Mouse (Mus musculus) midbrain, embryonic 12.5 days (tissue): Measurements from ENCODE around the gene Cd3eap. TPM values are rescaled to one million over a fixed set of nuclear protein-coding genes. Genes with fewer than 3 reads are reported as not detected.

Source experiments
- ATAC-seq: fragments of 200-750 bp; cut with Nextera tagmentation; 2 replicates; pipeline ENCODE4 v1.8.0; 2017; ENCODE audit warnings: low read depth, moderate TSS enrichment, moderate library complexity; ENCODE audit not compliant: low FRiP score
- H3K27ac ChIP-seq: fragments of 300-500 bp; sonication (generic); replicated peaks from 2 replicates; pipeline ENCODE4 v1.5.1; 2016; ENCODE audit warnings: mild to moderate bottlenecking
- H3K27me3 ChIP-seq: fragments of 300-500 bp; sonication (generic); 2 replicates; pipeline ENCODE4 v1.6.1; 2016; ENCODE audit warnings: mild to moderate bottlenecking
- H3K36me3 ChIP-seq: fragments of 300-500 bp; sonication (generic); 2 replicates; pipeline ENCODE4 v1.6.1; 2016
- H3K4me1 ChIP-seq: fragments of 300-500 bp; sonication (generic); 2 replicates; pipeline ENCODE4 v1.6.1; 2016
- H3K4me2 ChIP-seq: fragments of 300-500 bp; sonication (generic); replicated peaks from 2 replicates; pipeline ENCODE4 v1.6.1; 2016; ENCODE audit warnings: mild to moderate bottlenecking, moderate library complexity
- H3K4me3 ChIP-seq: fragments of 300-500 bp; sonication (generic); 2 replicates; pipeline ENCODE4 v1.5.1; 2016; ENCODE audit warnings: mild to moderate bottlenecking
- H3K9ac ChIP-seq: fragments of 300-500 bp; sonication (generic); replicated peaks from 2 replicates; pipeline ENCODE4 v1.6.1; 2016; ENCODE audit warnings: mild to moderate bottlenecking, moderate library complexity
- H3K9me3 ChIP-seq: fragments of 300-500 bp; sonication (generic); 2 replicates; pipeline ENCODE4 v1.6.1; 2016; ENCODE audit warnings: mild to moderate bottlenecking
- WGBS: fragments of 180-500 bp; shearing (Covaris S2); methylation state at CpG from one replicate; pipeline ENCODE4 v1.1.7; 2016; 5-methylcytosine and 5-hydroxymethylcytosine counted together
- polyA plus RNA-seq: library from polyadenylated mRNA; unstranded; fragments of >200 nt; fragmentation: Nextera tagmentation; extraction: Ambion mirVana; gene quantifications from 2 replicates; pipeline ENCODE4 v1.2.1, GENCODE M21; 2016

Cd3eap gene
- polyA plus RNA-seq, 1 experiment from 2014 or later = 19.1 TPM

- peak overlapping the region; percentile 68 for H3K9ac ChIP-seq
- no peaks in the 10 kb centered on the region for H3K9me3 ChIP-seq
- H3K4me3 ChIP-seq = peak overlapping the region; percentile 77
- peaks cover 21% of the 10 kb centered on the region for H3K36me3 ChIP-seq
- peaks cover 20% of the 10 kb centered on the region for H3K27me3 ChIP-seq
- peak overlapping the region; percentile 52; the same call in 1 of the 2 replicates for H3K27ac ChIP-seq
- ATAC-seq = peak; percentile 71
- H3K4me1 ChIP-seq = peaks cover 39% of the 10 kb centered on the region
- under 1% methylated on average over 45 of the region's 45 CpGs for WGBS
- H3K4me2 ChIP-seq = peak overlapping the region; percentile 95
These were observed 784 bp upstream of the Cd3eap start for GRCm38 (mm10) chr7:19359892-19360641.

GRCm38 (mm10) chr7:19358634-19359033 is 649 bp downstream of the Cd3eap start:
- Histone ChIP-seq H3K27me3 (peaks cover 20% of the 10 kb centered on the region), H3K36me3 (peaks cover 34% of the 10 kb centered on the region), H3K9me3 (no peaks in the 10 kb centered on the region), H3K4me1 (peaks cover 39% of the 10 kb centered on the region), H3K4me3 (peak overlapping the region; percentile 77), H3K9ac (peak overlapping the region; percentile 68), H3K27ac (no peak overlapping the region), H3K4me2 (peak overlapping the region; percentile 95)
- no peak for ATAC-seq
- WGBS = 20% methylated on average over 13 of the region's 13 CpGs

GRCm38 (mm10) chr7:19357381-19358375 is 1.6 kb downstream of the Cd3eap start:
- 0 out of 2 replicates have a peak overlapping the region, but pooled peaks have one; percentile 4 for H3K9ac ChIP-seq
- H3K27ac ChIP-seq = no peak overlapping the region
- H3K27me3 ChIP-seq = peaks cover 18% of the 10 kb centered on the region
- peak overlapping the region; percentile 77 for H3K4me3 ChIP-seq
- H3K9me3 ChIP-seq = no peaks in the 10 kb centered on the region
- H3K4me2 ChIP-seq = peak overlapping the region; percentile 95
- H3K4me1 ChIP-seq = peaks cover 39% of the 10 kb centered on the region
- H3K36me3 ChIP-seq = peaks cover 44% of the 10 kb centered on the region
- WGBS = 90% methylated on average over 25 of the region's 25 CpGs
- ATAC-seq = no peak

- Histone ChIP-seq H3K4me3 (no peak overlapping the region), H3K9me3 (no peaks in the 10 kb centered on the region), H3K4me2 (no peak overlapping the region), H3K27ac (no peak overlapping the region), H3K27me3 (peaks cover 4% of the 10 kb centered on the region; the same call in 1 of the 2 replicates), H3K36me3 (peaks cover 57% of the 10 kb centered on the region), H3K4me1 (peaks cover 26% of the 10 kb centered on the region), H3K9ac (no peak overlapping the region)
- WGBS = 78% methylated on average over 10 of the region's 10 CpGs
- ATAC-seq = no peak
These were observed 3.0 kb downstream of the Cd3eap start for GRCm38 (mm10) chr7:19356311-19356710.

GRCm38 (mm10) chr7:19354991-19355390 is 4.3 kb downstream of the Cd3eap start:
- ATAC-seq = no peak
- Histone ChIP-seq H3K4me1 (peaks cover 13% of the 10 kb centered on the region), H3K9ac (no peak overlapping the region), H3K4me2 (no peak overlapping the region), H3K27me3 (no peaks in the 10 kb centered on the region), H3K27ac (no peak overlapping the region), H3K36me3 (peaks cover 68% of the 10 kb centered on the region), H3K4me3 (no peak overlapping the region), H3K9me3 (no peaks in the 10 kb centered on the region)
- 89% methylated on average over 5 of the region's 5 CpGs for WGBS

- no peak for ATAC-seq
- Histone ChIP-seq H3K27ac (no peak overlapping the region), H3K4me3 (no peak overlapping the region), H3K36me3 (peaks cover 72% of the 10 kb centered on the region), H3K4me1 (peaks cover 9% of the 10 kb centered on the region), H3K4me2 (no peak overlapping the region), H3K9me3 (no peaks in the 10 kb centered on the region), H3K27me3 (no peaks in the 10 kb centered on the region), H3K9ac (no peak overlapping the region)
- 98% methylated on average over 8 of the region's 8 CpGs for WGBS
These were observed 9.1 kb downstream of the Cd3eap start for GRCm38 (mm10) chr7:19350221-19350620.

- Histone ChIP-seq H3K4me3 (no peak overlapping the region), H3K27ac (no peak overlapping the region), H3K36me3 (peaks cover 64% of the 10 kb centered on the region), H3K9ac (no peak overlapping the region), H3K4me2 (no peak overlapping the region), H3K4me1 (peaks cover 14% of the 10 kb centered on the region), H3K9me3 (no peaks in the 10 kb centered on the region), H3K27me3 (no peaks in the 10 kb centered on the region)
- ATAC-seq = no peak
- 89% methylated on average over 13 of the region's 13 CpGs for WGBS
These were observed 9.9 kb downstream of the Cd3eap start for GRCm38 (mm10) chr7:19349188-19349915.

GRCm38 (mm10) chr7:19344938-19345471 is 14.3 kb downstream of the Cd3eap start:
- Histone ChIP-seq H3K27me3 (peaks cover 20% of the 10 kb centered on the region), H3K27ac (peak overlapping the region; percentile 81)

GRCm38 (mm10) chr7:19344237-19344847 is 14.9 kb downstream of the Cd3eap start, which contains the start of gene Ercc1:
TSS of gene Ercc1 (plus strand) at chr7:19344778.
- Histone ChIP-seq H3K36me3 (peaks cover 17% of the 10 kb centered on the region), H3K27me3 (peaks cover 24% of the 10 kb centered on the region), H3K4me2 (peak within 1 kb of the TSS; percentile 82), H3K4me3 (peak within 1 kb of the TSS; percentile 71), H3K27ac (peak within 1 kb of the TSS; percentile 81), H3K4me1 (peaks cover 29% of the 10 kb centered on the region), H3K9ac (peak within 1 kb of the TSS; percentile 74), H3K9me3 (no peaks in the 10 kb centered on the region)
- 27% methylated on average over 12 of the region's 12 CpGs for WGBS
- ATAC-seq = no peak

More at GRCm38 (mm10) chr7:19344938-19345471, 14.3 kb downstream of the Cd3eap start:
- ATAC-seq = peak; percentile 93
- Histone ChIP-seq H3K36me3 (peaks cover 24% of the 10 kb centered on the region), H3K4me1 (peaks cover 29% of the 10 kb centered on the region), H3K4me2 (peak overlapping the region; percentile 82), H3K9ac (peak overlapping the region; percentile 74), H3K9me3 (no peaks in the 10 kb centered on the region), H3K4me3 (peak overlapping the region; percentile 71)
- under 1% methylated on average over 31 of the region's 31 CpGs for WGBS

- Histone ChIP-seq H3K27me3 (peaks cover 27% of the 10 kb centered on the region), H3K4me2 (peak overlapping the region; percentile 96; the same call in 1 of the 2 replicates), H3K27ac (no peak overlapping the region), H3K9ac (no peak overlapping the region), H3K4me3 (no peak overlapping the region), H3K4me1 (peaks cover 29% of the 10 kb centered on the region), H3K9me3 (no peaks in the 10 kb centered on the region), H3K36me3 (peaks cover 7% of the 10 kb centered on the region)
- WGBS = 1% methylated on average over 11 of the region's 11 CpGs
- ATAC-seq = no peak
These were observed 16.0 kb downstream of the Cd3eap start for GRCm38 (mm10) chr7:19343210-19343808.
